Mouse (Mus musculus) liver, embryonic 11.5 days (tissue): ENCODE measurements at regions not wholly inside any gene's neighbourhood (a gene's known extent, or its start where the extent isn't known, plus 50 kb on each side); places are given as distances from the start of the nearest gene placed in this dataset.

Experiments
- ATAC-seq: fragments of 200-750 bp; cut with Nextera tagmentation; replicated peaks from 2 replicates; pipeline ENCODE4 v1.8.0; 2017; ENCODE audit warnings: moderate number of reproducible peaks, mild to moderate bottlenecking, moderate TSS enrichment, moderate library complexity; ENCODE audit not compliant: low FRiP score
- DNase-seq: peaks from one replicate; pipeline ENCODE4 v3.0.0-alpha.2; 2017; ENCODE audit warnings: low spot score
- H3K27ac ChIP-seq: fragments of 300-500 bp; sonication (generic); 2 replicates; pipeline ENCODE4 v1.5.1; 2014; ENCODE audit warnings: mild to moderate bottlenecking, low read depth, low read length, control low read depth
- H3K27me3 ChIP-seq: fragments of 300-500 bp; sonication (generic); replicated peaks from 2 replicates; pipeline ENCODE4 v1.6.1; 2014; ENCODE audit warnings: low read length, mixed read lengths; ENCODE audit not compliant: control insufficient read depth, insufficient read depth
- H3K36me3 ChIP-seq: fragments of 300-500 bp; sonication (generic); 2 replicates; pipeline ENCODE4 v1.6.1; 2014; ENCODE audit warnings: mild to moderate bottlenecking, low read length, moderate library complexity, mixed read lengths; ENCODE audit not compliant: control insufficient read depth, insufficient read depth
- H3K4me1 ChIP-seq: fragments of 300-500 bp; sonication (generic); replicated peaks from 2 replicates; pipeline ENCODE4 v1.6.1; 2014; ENCODE audit warnings: low read length, mixed read lengths; ENCODE audit not compliant: control insufficient read depth, insufficient read depth
- H3K4me2 ChIP-seq: fragments of 300-500 bp; sonication (generic); 2 replicates; pipeline ENCODE4 v1.6.1; 2014; ENCODE audit warnings: mild to moderate bottlenecking, control low read depth, moderate library complexity
- H3K4me3 ChIP-seq: fragments of 300-500 bp; sonication (generic); 2 replicates; pipeline ENCODE4 v1.5.1; 2014; ENCODE audit warnings: low read depth, low read length, control low read depth
- H3K9ac ChIP-seq: fragments of 300-500 bp; sonication (generic); 2 replicates; pipeline ENCODE4 v1.6.1; 2014; ENCODE audit warnings: low read depth, low read length, control low read depth
- H3K9me3 ChIP-seq: fragments of 300-500 bp; sonication (generic); 2 replicates; pipeline ENCODE4 v1.6.1; 2016; ENCODE audit warnings: low read length, inconsistent platforms, mixed read lengths; ENCODE audit not compliant: control insufficient read depth
- WGBS: fragments of 180-500 bp; shearing (Covaris S2); extraction: QIAGEN DNeasy Blood & Tissue Kit; methylation state at CpG from one replicate; pipeline ENCODE4 v1.1.7; 2014; 5-methylcytosine and 5-hydroxymethylcytosine counted together

DNA sequence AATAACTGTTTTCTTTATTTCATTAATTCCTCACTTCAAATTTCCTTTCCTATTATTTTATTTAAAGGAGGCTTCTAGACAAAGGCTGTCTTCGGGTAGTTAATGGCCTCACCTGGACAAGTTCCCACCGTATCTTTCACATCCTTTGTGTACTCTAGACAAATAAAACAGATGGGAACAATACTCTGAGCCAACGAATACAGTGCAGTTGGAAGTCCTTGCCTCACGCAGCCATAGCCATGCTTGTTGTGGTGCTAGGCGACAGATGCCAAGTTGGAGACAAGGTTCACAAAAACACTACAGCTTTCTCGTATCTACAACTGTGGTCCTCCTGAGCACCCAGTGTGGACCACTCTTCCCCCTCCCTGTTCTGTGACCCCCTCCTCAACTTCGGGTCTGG, 136.6 kb upstream of the Marcks start:
- Histone ChIP-seq H3K4me1 (peaks cover 8% of the 10 kb centered on the region), H3K36me3 (no peaks in the 10 kb centered on the region), H3K27ac (peak overlapping the region; percentile 47; the same call in 1 of the 2 replicates), H3K27me3 (no peaks in the 10 kb centered on the region), H3K4me3 (no peak overlapping the region), H3K9ac (no peak overlapping the region), H3K9me3 (no peaks in the 10 kb centered on the region), H3K4me2 (no peak overlapping the region)
- DNase-seq (no peak), ATAC-seq (no peak)
- 74% methylated on average over 7 of the region's 7 CpGs for WGBS

- Histone ChIP-seq H3K27ac (no peak overlapping the region), H3K4me1 (no peaks in the 10 kb centered on the region), H3K27me3 (no peaks in the 10 kb centered on the region), H3K36me3 (no peaks in the 10 kb centered on the region), H3K4me2 (no peak overlapping the region), H3K9ac (no peak overlapping the region), H3K9me3 (no peaks in the 10 kb centered on the region), H3K4me3 (no peak overlapping the region)
- WGBS, result 87% methylated on average over 1 of the region's 1 CpGs
- peak; percentile 51; the same call in 1 of the 2 replicates for ATAC-seq
- no peak for DNase-seq
Measured at GRCm38 (mm10) chr10:37271967-37272366, 133.2 kb upstream of the Marcks start.

- DNase-seq, result no peak
- Histone ChIP-seq H3K36me3 (no peaks in the 10 kb centered on the region), H3K4me2 (no peak overlapping the region), H3K4me3 (no peak overlapping the region), H3K27ac (no peak overlapping the region), H3K4me1 (no peaks in the 10 kb centered on the region), H3K9me3 (no peaks in the 10 kb centered on the region), H3K27me3 (no peaks in the 10 kb centered on the region), H3K9ac (no peak overlapping the region)
- ATAC-seq, result no peak
- WGBS, result 83% methylated on average over 10 of the region's 10 CpGs
Measured at GRCm38 (mm10) chr10:37270236-37271000, 131.7 kb upstream of the Marcks start.

DNA sequence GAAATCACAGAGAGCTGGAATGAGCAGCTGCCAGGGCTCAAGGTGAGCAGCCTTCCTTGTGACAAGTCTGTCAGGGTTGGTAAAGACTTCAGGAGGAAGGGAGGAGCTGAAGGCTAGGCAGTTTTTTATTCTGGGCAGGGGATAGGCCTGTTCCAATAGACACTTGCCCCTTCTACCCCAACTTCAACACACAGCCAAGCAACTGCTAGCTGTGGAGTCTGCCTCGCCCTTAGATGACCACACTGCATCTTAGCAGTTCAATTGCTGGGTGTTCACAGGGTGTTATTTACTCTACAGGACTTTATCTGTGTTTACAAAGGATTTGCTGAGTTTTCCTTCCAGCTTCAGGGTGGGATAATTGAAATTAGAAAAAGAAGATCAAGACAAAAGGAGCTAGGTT, 128.2 kb upstream of the Marcks start:
- WGBS, result 59% methylated on average over 1 of the region's 1 CpGs

GRCm38 (mm10) chr10:37260791-37261488, 122.2 kb upstream of the Marcks start:
- no peak for DNase-seq
- ATAC-seq, result 0 out of 2 replicates have a peak, but pooled peaks have one; percentile 57

More for the DNA sequence above, 128.2 kb upstream of the Marcks start:
- H3K9me3 ChIP-seq, result no peaks in the 10 kb centered on the region
- no peak overlapping the region for H3K27ac ChIP-seq
- H3K4me2 ChIP-seq, result no peak overlapping the region
- DNase-seq (no peak), ATAC-seq (no peak)
- no peaks in the 10 kb centered on the region for H3K27me3 ChIP-seq
- no peaks in the 10 kb centered on the region for H3K4me1 ChIP-seq
- H3K36me3 ChIP-seq, result no peaks in the 10 kb centered on the region
- H3K4me3 ChIP-seq, result no peak overlapping the region
- no peak overlapping the region for H3K9ac ChIP-seq

DNA sequence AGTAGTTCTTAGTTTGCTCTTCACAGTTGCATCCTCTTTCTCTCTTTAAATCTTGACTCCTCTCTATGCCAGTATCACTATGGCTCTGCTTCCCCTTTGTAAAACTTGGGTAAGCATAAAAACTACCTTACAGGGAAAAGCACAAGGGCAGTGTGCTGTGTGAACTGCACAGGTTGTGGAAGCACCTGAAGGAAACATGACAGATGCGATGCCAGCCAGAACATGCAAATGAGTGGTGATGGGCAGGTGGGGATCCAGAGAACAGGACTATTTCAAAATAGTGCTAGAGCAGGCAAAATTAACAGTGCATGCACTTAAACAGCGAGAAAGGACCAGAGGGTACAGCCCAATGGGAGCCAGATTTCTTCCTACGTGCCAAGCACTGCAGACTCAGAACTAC, 120.5 kb upstream of the Marcks start:
- no peaks in the 10 kb centered on the region for H3K4me1 ChIP-seq
- no peak overlapping the region for H3K9ac ChIP-seq
- no peak for DNase-seq
- no peak overlapping the region for H3K4me2 ChIP-seq
- no peak overlapping the region for H3K4me3 ChIP-seq
- no peaks in the 10 kb centered on the region for H3K9me3 ChIP-seq
- H3K36me3 ChIP-seq, result no peaks in the 10 kb centered on the region
- no peak overlapping the region for H3K27ac ChIP-seq
- no peak for ATAC-seq
- no peaks in the 10 kb centered on the region for H3K27me3 ChIP-seq
- WGBS, result 84% methylated on average over 3 of the region's 3 CpGs

More at GRCm38 (mm10) chr10:37260791-37261488, 122.2 kb upstream of the Marcks start:
- H3K4me3 ChIP-seq, result no peak overlapping the region
- H3K4me1 ChIP-seq, result no peaks in the 10 kb centered on the region
- H3K4me2 ChIP-seq, result no peak overlapping the region
- no peaks in the 10 kb centered on the region for H3K27me3 ChIP-seq
- no peaks in the 10 kb centered on the region for H3K9me3 ChIP-seq
- H3K27ac ChIP-seq, result no peak overlapping the region
- H3K36me3 ChIP-seq, result no peaks in the 10 kb centered on the region
- H3K9ac ChIP-seq, result no peak overlapping the region
- 57% methylated on average over 8 of the region's 8 CpGs for WGBS

GRCm38 (mm10) chr10:37257544-37257943, 118.8 kb upstream of the Marcks start:
- H3K27ac ChIP-seq, result no peak overlapping the region
- no peak overlapping the region for H3K9ac ChIP-seq
- no peaks in the 10 kb centered on the region for H3K36me3 ChIP-seq
- H3K27me3 ChIP-seq, result no peaks in the 10 kb centered on the region
- no peaks in the 10 kb centered on the region for H3K4me1 ChIP-seq
- no peak overlapping the region for H3K4me3 ChIP-seq
- WGBS, result 55% methylated on average over 6 of the region's 6 CpGs
- H3K9me3 ChIP-seq, result no peaks in the 10 kb centered on the region
- no peak for ATAC-seq
- no peak overlapping the region for H3K4me2 ChIP-seq
- DNase-seq, result no peak

- Histone ChIP-seq H3K4me3 (no peak overlapping the region), H3K4me2 (no peak overlapping the region), H3K36me3 (no peaks in the 10 kb centered on the region), H3K4me1 (no peaks in the 10 kb centered on the region), H3K9me3 (no peaks in the 10 kb centered on the region), H3K27ac (no peak overlapping the region), H3K27me3 (no peaks in the 10 kb centered on the region), H3K9ac (no peak overlapping the region)
- no peak for DNase-seq
- WGBS, result 82% methylated on average over 6 of the region's 6 CpGs
- ATAC-seq, result no peak
Measured at GRCm38 (mm10) chr10:37250934-37251521, 112.3 kb upstream of the Marcks start.
